Mouse (Mus musculus): ENCODE measurements at regions not wholly inside any gene's neighbourhood (a gene's known extent, or its start where the extent isn't known, plus 50 kb on each side); places are given as distances from the start of the nearest gene placed in this dataset.

GRCm38 (mm10) chr13:16100253-16100652 is 88.6 kb downstream of the Inhba start:
- no peak for DNase-seq

- DNase-seq: no peak
Measured at GRCm38 (mm10) chr13:16114837-16115236, 103.2 kb downstream of the Inhba start.

GRCm38 (mm10) chr13:16146686-16147085 is 135.0 kb downstream of the Inhba start:
- DNase-seq: no peak

GRCm38 (mm10) chr13:16154926-16155325 is 143.3 kb downstream of the Inhba start:
- DNase-seq: no peak

GRCm38 (mm10) chr13:16165204-16165894 is 153.7 kb downstream of the Inhba start:
- DNase-seq: no peak

- no peak for DNase-seq
Measured at GRCm38 (mm10) chr13:16196692-16197091, 185.0 kb downstream of the Inhba start.

GRCm38 (mm10) chr13:16200046-16200445 is 188.4 kb downstream of the Inhba start:
- no peak for DNase-seq

GRCm38 (mm10) chr13:16203147-16203546 is 191.5 kb downstream of the Inhba start:
- DNase-seq: no peak

- no peak for DNase-seq
Measured at GRCm38 (mm10) chr13:16204097-16204496, 192.4 kb downstream of the Inhba start.

- no peak for DNase-seq
Measured at GRCm38 (mm10) chr13:16211482-16211881, 199.8 kb downstream of the Inhba start.

- DNase-seq: no peak
Measured at GRCm38 (mm10) chr13:16219877-16220276, 208.2 kb downstream of the Inhba start.

GRCm38 (mm10) chr13:16222942-16223600 is 211.4 kb downstream of the Inhba start:
- DNase-seq: no peak

GRCm38 (mm10) chr13:16261145-16261544 is 249.5 kb downstream of the Inhba start:
- DNase-seq: no peak

- DNase-seq: no peak
Measured at GRCm38 (mm10) chr13:16279974-16280373, 268.3 kb downstream of the Inhba start.

GRCm38 (mm10) chr13:16280742-16281141 is 269.1 kb downstream of the Inhba start:
- DNase-seq: no peak

- no peak for DNase-seq
Measured at GRCm38 (mm10) chr13:16281777-16282176, 270.1 kb downstream of the Inhba start.

- no peak for DNase-seq
Measured at GRCm38 (mm10) chr13:16282230-16282629, 270.6 kb downstream of the Inhba start.

- no peak for DNase-seq
Measured at GRCm38 (mm10) chr13:16283336-16283735, 271.7 kb downstream of the Inhba start.

GRCm38 (mm10) chr13:16289633-16290032 is 278.0 kb downstream of the Inhba start:
- DNase-seq: no peak

- no peak for DNase-seq
Measured at GRCm38 (mm10) chr13:16290784-16291183, 279.1 kb downstream of the Inhba start.

- DNase-seq: no peak
Measured at GRCm38 (mm10) chr13:16291661-16292291, 280.1 kb downstream of the Inhba start.

GRCm38 (mm10) chr13:16299756-16300155 is 288.1 kb downstream of the Inhba start:
- DNase-seq: no peak

GRCm38 (mm10) chr13:16314669-16315068 is 303.0 kb downstream of the Inhba start:
- no peak for DNase-seq

GRCm38 (mm10) chr13:16315689-16316088 is 304.0 kb downstream of the Inhba start:
- no peak for DNase-seq
